In genomic region chr11:78182450-78182849, GRCm38 (mm10) we compare ENCODE assay signal across 8 mouse cellular contexts. TPM values are rescaled to one million over a fixed set of nuclear protein-coding genes. Genes with fewer than 3 reads are reported as not detected.
DNase-seq lines count a peak whose midpoint lies in the region; ATAC-seq and TF ChIP-seq lines count a peak whose summit lies in the region.

No protein-coding gene starts in this region.

- no peak for DNase-seq in heart, adult 11 months
- no peak for DNase-seq in CH12.LX (ENCODE audit: extremely low read depth)
- DNase-seq in adrenal gland, postnatal 10 days: no peak
- DNase-seq in layer of hippocampus, adult 18-20 months (ENCODE audit: low spot score in 2 of 2): no peak
- DNase-seq in cerebellum, adult 11 months: no peak

- no peaks in the 10 kb centered on the region for H3K9me3 ChIP-seq in heart, embryonic 12.5 days (replicated peaks)
- H3K9me3 ChIP-seq in CH12.LX (replicated peaks; ENCODE audit: low read length): no peaks in the 10 kb centered on the region
- no peaks in the 10 kb centered on the region for H3K9me3 ChIP-seq in forebrain, embryonic 15.5 days
- H3K9me3 ChIP-seq in liver, embryonic 15.5 days (replicated peaks): no peaks in the 10 kb centered on the region

- peak overlapping the region; percentile 67 for H3K4me2 ChIP-seq in heart, embryonic 12.5 days
- peak overlapping the region; percentile 95 for H3K4me2 ChIP-seq in CH12.LX (ENCODE audit: insufficient read depth, low read depth, poor library complexity, severe bottlenecking)
- H3K4me2 ChIP-seq in forebrain, embryonic 15.5 days (replicated peaks): peak overlapping the region; percentile 53
- H3K4me2 ChIP-seq in liver, embryonic 15.5 days: peak overlapping the region; percentile 96

- TF ChIP-seq RAD21 in CH12.LX (IDR thresholded peaks at IDR 0.05; ENCODE audit: low read depth, low read length): no peak

- in situ Hi-C loops in CH12.LX (cut with MboI; ENCODE audit: low pct_ligation_motif_present, low pct_unique_long_range_greater_than_20kb, low sequenced_read_pairs): no loop called here

- H3K79me2 ChIP-seq in CH12.LX (replicated peaks; ENCODE audit: control insufficient read depth, extremely low read depth, insufficient read depth, poor library complexity, severe bottlenecking): peaks cover 38% of the 10 kb centered on the region

- no peak for TF ChIP-seq POLR2A in CH12.LX (IDR thresholded peaks at IDR 0.05; ENCODE audit: low read depth, low read length)

- no peak for TF ChIP-seq CTCF in CH12.LX (conservative IDR thresholded peaks at IDR 0.05 in 1 of 2, IDR thresholded peaks at IDR 0.05 in 1 of 2; ENCODE audit: low read depth in 2 of 2, low read length in 2 of 2)

- peaks cover 30% of the 10 kb centered on the region for H3K36me3 ChIP-seq in heart, embryonic 12.5 days
- peaks cover 26 to 40% of the 10 kb centered on the region in 2 experiments for H3K36me3 ChIP-seq in CH12.LX (replicated peaks in 1 of 2; ENCODE audit: control insufficient read depth in 1 of 2, insufficient read depth in 1 of 2, low read length in 1 of 2)
- peaks cover 30% of the 10 kb centered on the region for H3K36me3 ChIP-seq in forebrain, embryonic 15.5 days
- H3K36me3 ChIP-seq in liver, embryonic 15.5 days (replicated peaks): peaks cover 31% of the 10 kb centered on the region

- H3K27ac ChIP-seq in heart, embryonic 12.5 days (ENCODE audit: poor library complexity, severe bottlenecking): peak overlapping the region; percentile 91
- H3K27ac ChIP-seq in CH12.LX (ENCODE audit: insufficient read depth, low read depth): peak overlapping the region; percentile 74; the same call in 1 of the 2 replicates
- peak overlapping the region; percentile 96; the same call in 1 of the 2 replicates for H3K27ac ChIP-seq in forebrain, embryonic 15.5 days (replicated peaks)
- H3K27ac ChIP-seq in liver, embryonic 15.5 days (replicated peaks): peak overlapping the region; percentile 89

- H3K27me3 ChIP-seq in heart, embryonic 12.5 days (replicated peaks): no peaks in the 10 kb centered on the region
- H3K27me3 ChIP-seq in CH12.LX (replicated peaks): no peaks in the 10 kb centered on the region
- H3K27me3 ChIP-seq in forebrain, embryonic 15.5 days: no peaks in the 10 kb centered on the region
- H3K27me3 ChIP-seq in liver, embryonic 15.5 days: peaks cover 19% of the 10 kb centered on the region

- TF ChIP-seq EP300 in CH12.LX (IDR thresholded peaks at IDR 0.05; ENCODE audit: low read length): no peak

- peak overlapping the region; percentile 95 for H3K4me3 ChIP-seq in heart, embryonic 12.5 days
- peak overlapping the region; percentile 70 to 96 (median 76) for H3K4me3 ChIP-seq in CH12.LX (replicated peaks in 1 of 3; ENCODE audit: low read depth in 2 of 3, low read length in 2 of 3, poor library complexity in 1 of 3)
- H3K4me3 ChIP-seq in forebrain, embryonic 15.5 days: peak overlapping the region; percentile 90
- peak overlapping the region; percentile 91 for H3K4me3 ChIP-seq in liver, embryonic 15.5 days (replicated peaks)

- WGBS in heart, embryonic 12.5 days: 4% methylated on average over 7 of the region's 7 CpGs
- 9% methylated on average over 7 of the region's 7 CpGs for WGBS in forebrain, embryonic 15.5 days
- WGBS in liver, embryonic 15.5 days (ENCODE audit: insufficient replicate concordance): 2% methylated on average over 7 of the region's 7 CpGs

- no peak for ATAC-seq in heart, embryonic 12.5 days (ENCODE audit: insufficient number of reproducible peaks, low FRiP score)
- no peak for ATAC-seq in forebrain, embryonic 15.5 days (replicated peaks)
- no peak for ATAC-seq in liver, embryonic 15.5 days (ENCODE audit: insufficient read depth)

- H3K4me1 ChIP-seq in heart, embryonic 12.5 days (replicated peaks): peaks cover 30% of the 10 kb centered on the region
- peaks cover 13 to 44% of the 10 kb centered on the region in 2 experiments for H3K4me1 ChIP-seq in CH12.LX (ENCODE audit: control insufficient read depth in 1 of 2, insufficient read depth in 2 of 2)
- peaks cover 52% of the 10 kb centered on the region for H3K4me1 ChIP-seq in forebrain, embryonic 15.5 days
- H3K4me1 ChIP-seq in liver, embryonic 15.5 days (replicated peaks): peaks cover 50% of the 10 kb centered on the region

- peak overlapping the region; percentile 97 for H3K9ac ChIP-seq in heart, embryonic 12.5 days
- peak overlapping the region; percentile 67 for H3K9ac ChIP-seq in CH12.LX (ENCODE audit: insufficient read depth, low read depth)
- H3K9ac ChIP-seq in forebrain, embryonic 15.5 days (replicated peaks): peak overlapping the region; percentile 95
- peak overlapping the region; percentile 84 for H3K9ac ChIP-seq in liver, embryonic 15.5 days

- dilution Hi-C loops in CH12.LX (cut with MboI; ENCODE audit: extremely low pct_ligation_motif_present, extremely low pct_unique_long_range_greater_than_20kb, low sequenced_read_pairs): no loop called here

TF ChIP-seq in CH12.LX, 34 proteins besides CTCF, POLR2A, EP300 and RAD21:
- no peak for TF ChIP-seq E2F4 (IDR thresholded peaks at IDR 0.05; ENCODE audit: insufficient replicate concordance, low read depth, low read length)
- 0 out of 2 replicates have a peak, but pooled peaks have one; percentile 3 for TF ChIP-seq SIN3A (IDR thresholded peaks at IDR 0.05; ENCODE audit: low read length)
- TF ChIP-seq ZMIZ1 (IDR thresholded peaks at IDR 0.05; ENCODE audit: low read depth, low read length): peak; percentile 1; the same call in 1 of the 2 replicates
- no peak for TF ChIP-seq BHLHE40 (IDR thresholded peaks at IDR 0.05; ENCODE audit: low read depth, low read length)
- no peak for TF ChIP-seq NRF1 (IDR thresholded peaks at IDR 0.05; ENCODE audit: low read depth, low read length)
TF ChIP-seq in CH12.LX: peak in this region for 2.

RNA-seq across cellular contexts. Expression of gene Rpl23a, which starts 0.9 kb away (rescaled TPM):
- 847 and 859 TPM in 2 replicates for polyA plus RNA-seq in heart, embryonic 12.5 days (2016; fragmentation: Nextera tagmentation; extraction: Ambion mirVana)
- total RNA-seq in CH12.LX (2012; rRNA removed) (3,714 and 3,939 TPM in 2 replicates), CH12.LX (2014; rRNA removed) (3,235 and 3,361 TPM in 2 replicates)
- polyA plus RNA-seq in CH12.LX (2012; ENCODE audit: insufficient read length, low read depth): 2,992 and 3,119 TPM in 2 replicates
- 896 and 935 TPM in 2 replicates for polyA plus RNA-seq in forebrain, embryonic 15.5 days (2015; fragmentation: Nextera tagmentation; extraction: Ambion mirVana)
- polyA plus RNA-seq in liver, embryonic 15.5 days (2015; fragmentation: Nextera tagmentation; extraction: Ambion mirVana): 569 and 671 TPM in 2 replicates
- 1,000 to 10,000 TPM; 1,780 to 1,853 TPM for total RNA-seq in adrenal gland, postnatal 10 days (2021)
- 100 to 1,000 TPM; 770 to 803 TPM for total RNA-seq in layer of hippocampus, adult 18-20 months (2021)

RNA-seq across cellular contexts. Expression of gene Rab34, which starts 5.8 kb away (rescaled TPM):
- 53.3 and 54.6 TPM in 2 replicates for polyA plus RNA-seq in heart, embryonic 12.5 days (2016; fragmentation: Nextera tagmentation; extraction: Ambion mirVana)
- 0.17 and 0.25 TPM in 2 replicates for total RNA-seq in CH12.LX (2012; rRNA removed)
- total RNA-seq in CH12.LX (2014; rRNA removed): 0.50 TPM in 1 of 2 replicates, not detected in the other
- polyA plus RNA-seq in CH12.LX (2012; ENCODE audit: insufficient read length, low read depth): 0.49 and 1.4 TPM in 2 replicates
- 55.9 and 56.3 TPM in 2 replicates for polyA plus RNA-seq in forebrain, embryonic 15.5 days (2015; fragmentation: Nextera tagmentation; extraction: Ambion mirVana)
- 15.2 and 16.3 TPM in 2 replicates for polyA plus RNA-seq in liver, embryonic 15.5 days (2015; fragmentation: Nextera tagmentation; extraction: Ambion mirVana)
- total RNA-seq in adrenal gland, postnatal 10 days (2021): 100 to 1,000 TPM in 1 of 2 experiments, 10 to 100 TPM in 1; 93.0 to 100 TPM
- total RNA-seq in layer of hippocampus, adult 18-20 months (2021): 10 to 100 TPM; 22.5 to 25.8 TPM

RNA-seq across cellular contexts. Expression of gene Tlcd1, which starts 5.9 kb away (rescaled TPM):
- 11.7 and 14.2 TPM in 2 replicates for polyA plus RNA-seq in heart, embryonic 12.5 days (2016; fragmentation: Nextera tagmentation; extraction: Ambion mirVana)
- total RNA-seq in CH12.LX (2012; rRNA removed) (16.4 and 20.3 TPM in 2 replicates), CH12.LX (2014; rRNA removed) (18.2 and 20.3 TPM in 2 replicates)
- polyA plus RNA-seq in CH12.LX (2012; ENCODE audit: insufficient read length, low read depth): 15.6 and 19.1 TPM in 2 replicates
- polyA plus RNA-seq in forebrain, embryonic 15.5 days (2015; fragmentation: Nextera tagmentation; extraction: Ambion mirVana): 4.4 and 5.0 TPM in 2 replicates
- polyA plus RNA-seq in liver, embryonic 15.5 days (2015; fragmentation: Nextera tagmentation; extraction: Ambion mirVana): 43.3 and 44.5 TPM in 2 replicates
- total RNA-seq in adrenal gland, postnatal 10 days (2021): 10 to 100 TPM; 34.4 to 45.6 TPM
- total RNA-seq in layer of hippocampus, adult 18-20 months (2021): 10 to 100 TPM; 16.8 to 17.5 TPM

RNA-seq across cellular contexts. Expression of gene Nek8, which starts 6.0 kb away (rescaled TPM):
- 12.1 and 16.5 TPM in 2 replicates for polyA plus RNA-seq in heart, embryonic 12.5 days (2016; fragmentation: Nextera tagmentation; extraction: Ambion mirVana)
- total RNA-seq in CH12.LX (2012; rRNA removed): 6.7 and 7.4 TPM in 2 replicates
- 6.1 and 7.1 TPM in 2 replicates for total RNA-seq in CH12.LX (2014; rRNA removed)
- polyA plus RNA-seq in CH12.LX (2012; ENCODE audit: insufficient read length, low read depth): 8.3 and 9.9 TPM in 2 replicates
- polyA plus RNA-seq in forebrain, embryonic 15.5 days (2015; fragmentation: Nextera tagmentation; extraction: Ambion mirVana): 4.8 and 5.7 TPM in 2 replicates
- polyA plus RNA-seq in liver, embryonic 15.5 days (2015; fragmentation: Nextera tagmentation; extraction: Ambion mirVana): 8.1 and 11.4 TPM in 2 replicates
- 10 to 100 TPM in 1 of 2 experiments, 1 to 10 TPM in 1; 8.6 to 10.9 TPM for total RNA-seq in adrenal gland, postnatal 10 days (2021)
- total RNA-seq in layer of hippocampus, adult 18-20 months (2021): 1 to 10 TPM; 2.6 to 4.1 TPM

RNA-seq across cellular contexts. Expression of gene Proca1, which starts 10.7 kb away (rescaled TPM):
- 3.1 and 3.2 TPM in 2 replicates for polyA plus RNA-seq in heart, embryonic 12.5 days (2016; fragmentation: Nextera tagmentation; extraction: Ambion mirVana)
- total RNA-seq in CH12.LX (2012; rRNA removed) (0.21 TPM in 1 of 2 replicates, not detected in the other), CH12.LX (2014; rRNA removed) (not detected in 2 replicates)
- 0.40 and 0.46 TPM in 2 replicates for polyA plus RNA-seq in CH12.LX (2012; ENCODE audit: insufficient read length, low read depth)
- 1.3 TPM in 2 replicates for polyA plus RNA-seq in forebrain, embryonic 15.5 days (2015; fragmentation: Nextera tagmentation; extraction: Ambion mirVana)
- polyA plus RNA-seq in liver, embryonic 15.5 days (2015; fragmentation: Nextera tagmentation; extraction: Ambion mirVana): 0.24 and 0.55 TPM in 2 replicates
- total RNA-seq in adrenal gland, postnatal 10 days (2021): 10 to 100 TPM; 14.8 to 18.1 TPM
- 1 to 10 TPM; 3.4 to 4.4 TPM for total RNA-seq in layer of hippocampus, adult 18-20 months (2021)
